Mouse (Mus musculus) heart, adult 2 months (tissue): ENCODE results near the gene Ttk.

Experiments used
- CTCF ChIP-seq: fragments of 200-600 bp; IDR thresholded peaks from 2 replicates; pipeline ENCODE4 v1.8.1; 2022; ENCODE audit warnings: antibody characterized with exemption, mild to moderate bottlenecking, moderate library complexity
- POLR2A ChIP-seq: fragments of 200-500 bp; IDR thresholded peaks from 2 replicates; pipeline ENCODE4 v1.6.1; 2011; ENCODE audit warnings: mild to moderate bottlenecking, low read depth, low read length, control low read depth; ENCODE audit not compliant: insufficient read depth

DNA sequence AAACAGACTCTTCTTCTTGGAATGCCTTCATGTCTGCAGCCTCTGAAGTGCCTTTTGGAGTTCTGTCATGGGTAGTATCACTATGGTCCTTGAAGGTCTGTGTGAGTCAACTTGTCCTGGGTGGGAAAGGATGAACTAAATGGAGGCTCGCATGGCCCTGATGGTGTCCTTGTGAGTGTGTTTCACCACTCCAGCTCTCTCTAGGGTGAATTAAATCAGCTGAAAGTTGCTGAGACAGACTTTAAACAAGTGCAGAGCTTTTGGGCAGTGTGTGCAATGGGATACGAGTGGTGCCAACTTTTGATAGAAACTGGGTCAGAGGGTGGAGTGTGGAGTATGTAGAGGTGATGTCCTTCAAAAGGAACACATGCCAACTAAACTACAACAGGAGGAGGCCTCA lies 13.5 kb upstream of the Ttk start:
- TF ChIP-seq CTCF (no peak), POLR2A (no peak)
